Mouse (Mus musculus) heart, adult 2 months (tissue): ENCODE measurements at regions not wholly inside any gene's neighbourhood (a gene's known extent, or its start where the extent isn't known, plus 50 kb on each side); places are given as distances from the start of the nearest gene placed in this dataset.

Source experiments
- DNase-seq, 2 experiments: peaks; one replicate each; pipeline ENCODE4 v3.0.0; 2021
- H3K27ac ChIP-seq: fragments of 200-600 bp; 2 replicates; pipeline ENCODE4 v1.8.1; 2022
- H3K27me3 ChIP-seq: fragments of 200-500 bp; 2 replicates; pipeline ENCODE4 v1.6.1; 2012; ENCODE audit warnings: mild to moderate bottlenecking, low read length, inconsistent platforms, mixed read lengths; ENCODE audit not compliant: control insufficient read depth, insufficient read depth
- H3K36me3 ChIP-seq: fragments of 200-500 bp; 2 replicates; pipeline ENCODE4 v1.6.1; 2012; ENCODE audit warnings: low read length, inconsistent platforms; ENCODE audit not compliant: control insufficient read depth, insufficient read depth
- H3K4me1 ChIP-seq: fragments of 200-500 bp; 2 replicates; pipeline ENCODE4 v1.6.1; 2011; ENCODE audit warnings: low read length; ENCODE audit not compliant: control insufficient read depth, insufficient read depth
- H3K4me3 ChIP-seq: fragments of 200-600 bp; 2 replicates; pipeline ENCODE4 v1.8.1; 2022
- H3K79me2 ChIP-seq: fragments of 200-500 bp; replicated peaks from 2 replicates; pipeline ENCODE4 v1.6.1; 2012; ENCODE audit warnings: mild to moderate bottlenecking, inconsistent platforms, low read length, moderate library complexity, mixed read lengths; ENCODE audit not compliant: control insufficient read depth, insufficient read depth
- H3K9ac ChIP-seq: fragments of 200-500 bp; 2 replicates; pipeline ENCODE4 v1.6.1; 2012; ENCODE audit warnings: low read depth, mild to moderate bottlenecking, control low read depth, inconsistent platforms, low read length, mixed read lengths
- CTCF ChIP-seq: fragments of 200-600 bp; IDR thresholded peaks from 2 replicates; pipeline ENCODE4 v1.8.1; 2022; ENCODE audit warnings: antibody characterized with exemption, mild to moderate bottlenecking, moderate library complexity
- EP300 ChIP-seq: fragments of 200-500 bp; IDR thresholded peaks from 2 replicates; pipeline ENCODE4 v1.6.1; 2011; ENCODE audit warnings: low read depth, low read length, control low read depth; ENCODE audit not compliant: insufficient read depth
- POLR2A ChIP-seq: fragments of 200-500 bp; IDR thresholded peaks from 2 replicates; pipeline ENCODE4 v1.6.1; 2011; ENCODE audit warnings: mild to moderate bottlenecking, low read depth, low read length, control low read depth; ENCODE audit not compliant: insufficient read depth
- WGBS: fragments of 180-500 bp; shearing (Covaris S2); methylation state at CpG from one replicate; pipeline ENCODE4 v1.1.7; 2018; 5-methylcytosine and 5-hydroxymethylcytosine counted together
- intact Hi-C: fragments of 180-260 bp; cut with DNase I; formaldehyde crosslinking; loops from one replicate; pipeline ENCODE4 v1.15.1; 2025

- no peak for TF ChIP-seq POLR2A
- no peak for TF ChIP-seq EP300
- TF ChIP-seq CTCF = no peak
- Histone ChIP-seq H3K27me3 (no peaks in the 10 kb centered on the region), H3K9ac (no peak overlapping the region), H3K4me3 (no peak overlapping the region), H3K4me1 (no peaks in the 10 kb centered on the region), H3K27ac (no peak overlapping the region), H3K36me3 (no peaks in the 10 kb centered on the region), H3K79me2 (no peaks in the 10 kb centered on the region)
- no peak for DNase-seq
- 85% methylated on average over 2 of the region's 2 CpGs for WGBS
- intact Hi-C loops = no loop called here
These were observed 62.7 kb downstream of the Smim20 start for GRCm38 (mm10) chr5:53329591-53329990.

GRCm38 (mm10) chr5:53336704-53337103 lies 69.8 kb downstream of the Smim20 start:
- Histone ChIP-seq H3K79me2 (no peaks in the 10 kb centered on the region), H3K36me3 (no peaks in the 10 kb centered on the region), H3K9ac (no peak overlapping the region), H3K27ac (no peak overlapping the region), H3K4me3 (no peak overlapping the region), H3K27me3 (no peaks in the 10 kb centered on the region; the same call in 1 of the 2 replicates), H3K4me1 (no peaks in the 10 kb centered on the region)
- DNase-seq = no peak
- intact Hi-C loops = no loop called here
- TF ChIP-seq CTCF = no peak
- TF ChIP-seq POLR2A = no peak
- no peak for TF ChIP-seq EP300
- 58% methylated on average over 6 of the region's 6 CpGs for WGBS

DNA sequence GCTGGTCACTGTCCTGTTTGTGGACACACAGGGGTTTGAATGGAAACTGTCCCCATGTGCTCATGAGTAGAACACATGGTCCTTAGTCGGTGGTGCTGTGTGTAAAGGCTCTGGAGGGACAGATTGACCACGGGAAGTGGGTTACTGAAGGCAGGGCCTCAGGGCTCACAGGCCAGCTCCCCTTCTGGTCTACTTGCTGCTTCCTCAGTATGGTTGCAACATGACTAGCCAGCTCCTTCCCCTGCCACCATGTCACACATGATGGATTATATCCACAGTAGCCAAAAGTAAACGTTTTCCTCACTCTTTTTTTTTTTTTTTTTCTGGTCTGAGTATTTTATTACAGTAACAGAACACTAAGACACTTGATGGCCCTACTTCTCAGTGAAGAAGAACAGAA lies 70.9 kb downstream of the Smim20 start:
- no peaks in the 10 kb centered on the region; the same call in 1 of the 2 replicates for H3K27me3 ChIP-seq
- 37% methylated on average over 3 of the region's 3 CpGs for WGBS
- intact Hi-C loops = no loop called here
- no peaks in the 10 kb centered on the region for H3K79me2 ChIP-seq
- no peak overlapping the region for H3K27ac ChIP-seq
- H3K9ac ChIP-seq = no peak overlapping the region
- no peak for TF ChIP-seq EP300
- no peak for TF ChIP-seq POLR2A
- no peak for TF ChIP-seq CTCF
- no peaks in the 10 kb centered on the region for H3K4me1 ChIP-seq
- no peaks in the 10 kb centered on the region for H3K36me3 ChIP-seq
- DNase-seq = no peak
- no peak overlapping the region for H3K4me3 ChIP-seq

- TF ChIP-seq CTCF (no peak), EP300 (no peak)
- H3K9ac ChIP-seq = no peak overlapping the region
- no peak for DNase-seq
These were observed 78.3 kb downstream of the Smim20 start for GRCm38 (mm10) chr5:53345164-53345563.

DNA sequence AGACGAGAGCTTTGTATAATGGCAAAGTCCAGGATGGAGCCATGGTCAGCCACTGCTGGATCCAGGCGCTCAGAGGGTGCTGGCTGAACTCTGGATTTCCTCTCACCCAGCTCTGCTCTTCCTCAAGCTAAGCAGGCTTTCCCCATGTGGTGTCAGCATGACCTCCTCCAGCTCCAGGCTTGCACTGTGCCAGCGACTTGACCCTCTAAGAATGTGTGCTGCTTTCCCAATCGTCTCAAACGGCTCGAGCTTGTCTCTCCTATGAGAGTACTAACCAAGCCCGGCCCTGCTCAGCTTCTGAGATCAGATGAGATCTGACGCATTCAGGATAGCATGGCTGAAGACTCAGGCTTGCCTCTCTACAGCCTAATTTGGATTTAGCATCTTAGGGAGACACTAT lies 79.1 kb downstream of the Smim20 start:
- no peak overlapping the region for H3K27ac ChIP-seq
- no peak overlapping the region for H3K4me3 ChIP-seq
- H3K79me2 ChIP-seq = no peaks in the 10 kb centered on the region
- peaks cover 1% of the 10 kb centered on the region; the same call in 1 of the 2 replicates for H3K4me1 ChIP-seq
- intact Hi-C loops = no loop called here
- no peaks in the 10 kb centered on the region for H3K27me3 ChIP-seq
- peak in 1 of 2 experiments; percentile 51 for DNase-seq
- WGBS = 39% methylated on average over 8 of the region's 8 CpGs
- H3K9ac ChIP-seq = no peak overlapping the region
- no peaks in the 10 kb centered on the region for H3K36me3 ChIP-seq
- TF ChIP-seq POLR2A (no peak), CTCF (no peak), EP300 (no peak)

More at GRCm38 (mm10) chr5:53345164-53345563, 78.3 kb downstream of the Smim20 start:
- H3K79me2 ChIP-seq = no peaks in the 10 kb centered on the region
- intact Hi-C loops = no loop called here
- H3K27me3 ChIP-seq = no peaks in the 10 kb centered on the region
- no peaks in the 10 kb centered on the region for H3K36me3 ChIP-seq
- H3K4me3 ChIP-seq = no peak overlapping the region
- 72% methylated on average over 8 of the region's 8 CpGs for whole genome bisulfite sequencing
- H3K27ac ChIP-seq = no peak overlapping the region
- peaks cover 1% of the 10 kb centered on the region; the same call in 1 of the 2 replicates for H3K4me1 ChIP-seq

GRCm38 (mm10) chr5:53346756-53347155 lies 79.9 kb downstream of the Smim20 start:
- Histone ChIP-seq H3K9ac (no peak overlapping the region), H3K4me1 (peaks cover 1% of the 10 kb centered on the region; the same call in 1 of the 2 replicates), H3K4me3 (no peak overlapping the region), H3K27me3 (no peaks in the 10 kb centered on the region), H3K36me3 (no peaks in the 10 kb centered on the region), H3K79me2 (no peaks in the 10 kb centered on the region), H3K27ac (no peak overlapping the region)
- intact Hi-C loops = no loop called here
- TF ChIP-seq EP300 (no peak), POLR2A (no peak), CTCF (no peak)
- DNase-seq = no peak
- WGBS = 51% methylated on average over 8 of the region's 8 CpGs
